Mouse (Mus musculus): Measurements from ENCODE around the gene Astn1.

DNA sequence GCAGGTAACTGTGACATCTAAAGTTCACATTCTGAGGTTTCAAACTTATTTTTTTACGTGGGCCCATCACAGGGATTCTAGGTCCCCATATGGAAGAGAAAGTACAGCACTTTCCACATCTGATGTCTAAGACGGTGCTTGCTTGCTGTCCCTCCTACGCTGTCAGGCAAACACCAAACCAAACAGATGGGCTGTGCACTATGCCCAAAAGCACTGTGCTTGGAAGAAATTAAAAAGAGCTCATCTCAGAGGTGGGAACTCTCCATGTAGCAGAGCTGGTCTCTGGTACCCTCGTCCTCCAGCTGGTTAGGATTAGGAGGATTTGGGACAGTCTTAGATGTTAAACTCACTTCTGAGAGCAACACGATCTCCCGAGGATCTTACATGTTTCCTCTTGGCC, 150.6 kb downstream of the Astn1 start:
- TF ChIP-seq NRF1 (IDR thresholded peaks at IDR 0.05; ENCODE audit: insufficient read depth, low read depth, low read length, poor library complexity, severe bottlenecking) (no peak), ELF1 (IDR thresholded peaks at IDR 0.05; ENCODE audit: low read depth, low read length) (no peak), E2F4 (IDR thresholded peaks at IDR 0.05; ENCODE audit: borderline replicate concordance, low read depth, low read length) (no peak), ZKSCAN1 (IDR thresholded peaks at IDR 0.05; ENCODE audit: low read depth, low read length) (no peak), EP300 (IDR thresholded peaks at IDR 0.05; ENCODE audit: low read depth in 1 of 2, low read length in 2 of 2) (no peak), MAFK (IDR thresholded peaks at IDR 0.05; ENCODE audit: borderline replicate concordance, low read depth, low read length) (no peak), RAD21 (IDR thresholded peaks at IDR 0.05; ENCODE audit: low read depth, low read length) (no peak), MXI1 (IDR thresholded peaks at IDR 0.05; ENCODE audit: low read depth, low read length) (no peak), TAL1 (IDR thresholded peaks at IDR 0.05; ENCODE audit: low read length) (no peak), CTCF (IDR thresholded peaks at IDR 0.05 in 2 of 3, conservative IDR thresholded peaks at IDR 0.05 in 1 of 3; ENCODE audit: control insufficient read depth in 1 of 3, insufficient read depth in 1 of 3, low read depth in 2 of 3, low read length in 3 of 3, poor library complexity in 1 of 3, severe bottlenecking in 1 of 3) (no peak), POLR2A (IDR thresholded peaks at IDR 0.05; ENCODE audit: control insufficient read depth in 1 of 2, insufficient read depth in 1 of 2, low read depth in 1 of 2, low read length in 2 of 2, poor library complexity in 1 of 2) (no peak), JUND (IDR thresholded peaks at IDR 0.05; ENCODE audit: low read depth, low read length) (no peak), GABPA (IDR thresholded peaks at IDR 0.05; ENCODE audit: low read depth, low read length) (no peak)

Measured in MEL (cell line).